Mouse (Mus musculus): Measurements from ENCODE around the gene 1700109H08Rik.
"Not testable (repeated sequence)": the region's sequence is repeated elsewhere in the genome, so short reads cannot be mapped to it uniquely, and the experiment has no call there.

1700109H08Rik gene

GRCm38 (mm10) chr5:3598766-3599165 is 27.4 kb downstream of the 1700109H08Rik start:
- DNase-seq (ENCODE audit: low spot score in 2 of 2) = no peak

GRCm38 (mm10) chr5:3600298-3600697 is 28.9 kb downstream of the 1700109H08Rik start:
- DNase-seq (ENCODE audit: low spot score in 2 of 2) = no peak

- no peak for DNase-seq (ENCODE audit: low spot score in 2 of 2)
Observed at GRCm38 (mm10) chr5:3600790-3601189, 29.4 kb downstream of the 1700109H08Rik start.

GRCm38 (mm10) chr5:3607114-3607513 is 35.7 kb downstream of the 1700109H08Rik start:
- no peak for DNase-seq (ENCODE audit: low spot score in 2 of 2)

- no peak for DNase-seq (ENCODE audit: low spot score in 2 of 2)
Observed at GRCm38 (mm10) chr5:3609241-3609640, 37.9 kb downstream of the 1700109H08Rik start.

GRCm38 (mm10) chr5:3611835-3612234 is 40.5 kb downstream of the 1700109H08Rik start:
- DNase-seq (ENCODE audit: low spot score in 2 of 2) = not testable (repeated sequence)

- no peak for DNase-seq (ENCODE audit: low spot score in 2 of 2)
Observed at GRCm38 (mm10) chr5:3620486-3620885, 49.1 kb downstream of the 1700109H08Rik start.

GRCm38 (mm10) chr5:3630055-3630454 is 58.7 kb downstream of the 1700109H08Rik start:
- DNase-seq (ENCODE audit: low spot score in 2 of 2) = no peak

- no peak for DNase-seq (ENCODE audit: low spot score in 2 of 2)
Observed at GRCm38 (mm10) chr5:3631512-3632271, 60.3 kb downstream of the 1700109H08Rik start.

- no peak for DNase-seq (ENCODE audit: low spot score in 2 of 2)
Observed at GRCm38 (mm10) chr5:3632285-3632684, 60.9 kb downstream of the 1700109H08Rik start.

GRCm38 (mm10) chr5:3633315-3633714 is 61.9 kb downstream of the 1700109H08Rik start:
- no peak for DNase-seq (ENCODE audit: low spot score in 2 of 2)

GRCm38 (mm10) chr5:3633951-3634350 is 62.6 kb downstream of the 1700109H08Rik start:
- no peak for DNase-seq (ENCODE audit: low spot score in 2 of 2)

Data from urinary bladder, adult 18-20 months (tissue).